Mouse (Mus musculus) intestine, postnatal 0 days (tissue): ENCODE measurements at regions not wholly inside any gene's neighbourhood (a gene's known extent, or its start where the extent isn't known, plus 50 kb on each side); places are given as distances from the start of the nearest gene placed in this dataset.

ENCODE experiments used
- ATAC-seq: fragments of 200-750 bp; cut with Nextera tagmentation; 2 replicates; pipeline ENCODE4 v1.8.0; 2017; ENCODE audit warnings: mild to moderate bottlenecking, moderate TSS enrichment, moderate library complexity
- H3K27ac ChIP-seq: fragments of 300-500 bp; sonication (generic); 2 replicates; pipeline ENCODE4 v1.5.1; 2014; ENCODE audit warnings: mild to moderate bottlenecking, low read depth, low read length, moderate library complexity
- H3K27me3 ChIP-seq: fragments of 300-500 bp; sonication (generic); replicated peaks from 2 replicates; pipeline ENCODE4 v1.6.1; 2014; ENCODE audit warnings: low read length, mixed read lengths; ENCODE audit not compliant: control insufficient read depth, insufficient read depth
- H3K36me3 ChIP-seq: fragments of 300-500 bp; sonication (generic); 2 replicates; pipeline ENCODE4 v1.6.1; 2014; ENCODE audit warnings: mild to moderate bottlenecking, moderate library complexity; ENCODE audit not compliant: control insufficient read depth, insufficient read depth
- H3K4me1 ChIP-seq: fragments of 300-500 bp; sonication (generic); replicated peaks from 2 replicates; pipeline ENCODE4 v1.6.1; 2014; ENCODE audit warnings: antibody characterized with exemption, low read length, mixed read lengths; ENCODE audit not compliant: control insufficient read depth, insufficient read depth
- H3K4me2 ChIP-seq: fragments of 300-500 bp; sonication (generic); replicated peaks from 2 replicates; pipeline ENCODE4 v1.6.1; 2014; ENCODE audit warnings: low read depth, mild to moderate bottlenecking, moderate library complexity
- H3K4me3 ChIP-seq: fragments of 300-500 bp; sonication (generic); 2 replicates; pipeline ENCODE4 v1.5.1; 2014; ENCODE audit warnings: low read depth, low read length
- H3K9ac ChIP-seq: fragments of 300-500 bp; sonication (generic); 2 replicates; pipeline ENCODE4 v1.6.1; 2014; ENCODE audit warnings: mild to moderate bottlenecking, low read depth, low read length
- H3K9me3 ChIP-seq: fragments of 300-500 bp; sonication (generic); 2 replicates; pipeline ENCODE4 v1.6.1; 2016; ENCODE audit warnings: mixed run types; ENCODE audit not compliant: control insufficient read depth
- CTCF ChIP-seq: sonication (generic); IDR thresholded peaks from 2 replicates; pipeline ENCODE4 v1.5.1; 2016; ENCODE audit warnings: low read depth, mild to moderate bottlenecking, control low read depth, antibody characterized with exemption, moderate library complexity
- WGBS: fragments of 180-500 bp; shearing (Covaris S2); extraction: QIAGEN DNeasy Blood & Tissue Kit; methylation state at CpG from one replicate; pipeline ENCODE4 v1.1.7; 2014; 5-methylcytosine and 5-hydroxymethylcytosine counted together

DNA sequence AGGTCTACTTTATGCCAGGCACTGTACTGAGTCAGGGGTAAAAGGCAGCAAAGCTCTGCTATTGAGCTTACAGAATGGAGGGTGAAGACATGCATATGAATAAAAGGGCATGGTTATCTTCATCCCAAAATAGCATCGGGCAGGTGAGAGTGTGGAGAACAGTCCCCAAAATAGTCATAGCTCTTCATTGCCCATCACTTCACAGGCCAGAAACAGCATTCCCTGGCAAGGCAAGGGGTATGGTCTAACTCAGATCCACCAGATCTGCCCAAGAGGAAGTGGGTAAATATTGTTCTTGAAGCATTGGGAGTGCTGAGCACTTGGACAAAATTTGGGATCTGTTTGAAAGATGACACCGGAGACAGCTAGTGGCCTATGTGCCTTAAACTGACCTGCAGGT is 99.1 kb downstream of the Tmem170b start:
- H3K27ac ChIP-seq, result no peak overlapping the region
- 95% methylated on average over 2 of the region's 2 CpGs for WGBS
- no peaks in the 10 kb centered on the region for H3K4me1 ChIP-seq

DNA sequence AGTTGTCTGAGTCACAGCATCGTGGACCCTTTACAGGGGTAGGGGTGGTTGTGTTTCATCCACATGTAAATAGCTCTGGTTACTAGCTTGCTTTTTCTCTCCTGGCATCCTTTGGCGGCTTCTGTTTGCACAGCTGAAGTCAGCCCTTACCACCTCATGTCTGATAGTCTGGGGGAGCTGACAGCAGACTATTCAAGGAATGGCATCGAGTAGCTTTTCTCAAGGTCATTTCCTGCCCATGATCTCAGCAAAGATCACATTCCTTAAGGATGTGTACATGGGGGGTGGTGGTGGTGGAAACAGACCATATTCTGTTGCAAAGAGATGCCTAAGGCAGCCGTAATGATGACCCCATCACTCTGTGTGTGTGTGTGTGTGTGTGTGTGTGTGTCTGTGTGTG is 99.9 kb downstream of the Tmem170b start:
- no peak for ATAC-seq
- 39% methylated on average over 4 of the region's 4 CpGs for WGBS
- H3K27ac ChIP-seq, result no peak overlapping the region
- TF ChIP-seq CTCF, result no peak
- H3K9ac ChIP-seq, result no peak overlapping the region
- no peaks in the 10 kb centered on the region for H3K9me3 ChIP-seq
- H3K27me3 ChIP-seq, result no peaks in the 10 kb centered on the region
- no peak overlapping the region for H3K4me3 ChIP-seq
- H3K36me3 ChIP-seq, result no peaks in the 10 kb centered on the region
- no peak overlapping the region for H3K4me2 ChIP-seq
- no peaks in the 10 kb centered on the region for H3K4me1 ChIP-seq

More for the DNA sequence above, 99.1 kb downstream of the Tmem170b start:
- no peaks in the 10 kb centered on the region for H3K27me3 ChIP-seq
- H3K4me2 ChIP-seq, result no peak overlapping the region
- no peak for ATAC-seq
- no peak overlapping the region for H3K4me3 ChIP-seq
- H3K9ac ChIP-seq, result no peak overlapping the region
- no peaks in the 10 kb centered on the region for H3K9me3 ChIP-seq
- TF ChIP-seq CTCF, result no peak
- H3K36me3 ChIP-seq, result no peaks in the 10 kb centered on the region

DNA sequence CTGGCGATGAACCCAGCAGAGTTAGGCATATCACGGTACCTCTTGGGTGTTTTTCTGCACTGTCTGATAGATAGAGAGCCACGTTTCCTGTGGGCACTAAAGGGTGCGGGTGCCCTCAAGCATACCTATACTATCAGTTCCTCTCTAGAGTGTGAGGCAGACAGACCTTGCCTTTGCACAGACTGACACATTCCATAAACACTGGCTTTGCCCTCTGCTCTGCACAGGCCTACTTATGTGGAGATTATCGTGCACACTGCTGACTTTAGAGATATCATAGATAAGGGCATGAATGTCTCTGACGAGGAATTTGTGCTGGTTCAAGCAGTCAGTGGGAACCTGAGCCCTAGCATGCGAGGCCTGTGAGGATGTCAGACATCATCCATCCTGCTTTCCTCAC is 102.1 kb downstream of the Tmem170b start:
- Histone ChIP-seq H3K27me3 (no peaks in the 10 kb centered on the region), H3K36me3 (no peaks in the 10 kb centered on the region), H3K27ac (no peak overlapping the region), H3K9ac (no peak overlapping the region), H3K9me3 (no peaks in the 10 kb centered on the region), H3K4me3 (no peak overlapping the region), H3K4me1 (no peaks in the 10 kb centered on the region), H3K4me2 (no peak overlapping the region)
- no peak for ATAC-seq
- WGBS, result 54% methylated on average over 7 of the region's 7 CpGs
- TF ChIP-seq CTCF, result no peak

DNA sequence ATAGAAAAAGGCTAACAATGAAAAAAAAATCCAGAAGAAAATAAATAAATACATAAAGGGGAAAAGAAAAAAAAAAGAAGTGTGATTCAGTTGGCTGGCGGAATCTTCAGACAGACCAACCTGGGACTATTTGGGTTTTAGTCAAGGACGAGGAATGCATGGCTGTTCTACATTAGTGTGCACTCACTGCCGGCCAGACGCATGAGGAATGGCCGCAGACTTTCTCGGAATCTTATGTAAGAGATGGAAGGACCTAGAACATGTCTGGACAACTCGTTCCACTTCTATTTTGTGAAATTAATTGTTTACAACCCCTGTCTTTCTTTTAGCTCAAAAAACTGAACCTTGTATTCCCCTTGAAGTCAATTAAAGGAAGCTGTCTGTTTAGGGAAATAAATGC is 103.4 kb downstream of the Tmem170b start:
- H3K9ac ChIP-seq, result no peak overlapping the region
- H3K4me3 ChIP-seq, result no peak overlapping the region
- no peaks in the 10 kb centered on the region for H3K27me3 ChIP-seq
- H3K4me2 ChIP-seq, result no peak overlapping the region
- H3K9me3 ChIP-seq, result no peaks in the 10 kb centered on the region
- ATAC-seq, result no peak
- H3K36me3 ChIP-seq, result no peaks in the 10 kb centered on the region
- no peak for TF ChIP-seq CTCF
- no peaks in the 10 kb centered on the region for H3K4me1 ChIP-seq
- WGBS, result 66% methylated on average over 7 of the region's 7 CpGs
- H3K27ac ChIP-seq, result no peak overlapping the region

DNA sequence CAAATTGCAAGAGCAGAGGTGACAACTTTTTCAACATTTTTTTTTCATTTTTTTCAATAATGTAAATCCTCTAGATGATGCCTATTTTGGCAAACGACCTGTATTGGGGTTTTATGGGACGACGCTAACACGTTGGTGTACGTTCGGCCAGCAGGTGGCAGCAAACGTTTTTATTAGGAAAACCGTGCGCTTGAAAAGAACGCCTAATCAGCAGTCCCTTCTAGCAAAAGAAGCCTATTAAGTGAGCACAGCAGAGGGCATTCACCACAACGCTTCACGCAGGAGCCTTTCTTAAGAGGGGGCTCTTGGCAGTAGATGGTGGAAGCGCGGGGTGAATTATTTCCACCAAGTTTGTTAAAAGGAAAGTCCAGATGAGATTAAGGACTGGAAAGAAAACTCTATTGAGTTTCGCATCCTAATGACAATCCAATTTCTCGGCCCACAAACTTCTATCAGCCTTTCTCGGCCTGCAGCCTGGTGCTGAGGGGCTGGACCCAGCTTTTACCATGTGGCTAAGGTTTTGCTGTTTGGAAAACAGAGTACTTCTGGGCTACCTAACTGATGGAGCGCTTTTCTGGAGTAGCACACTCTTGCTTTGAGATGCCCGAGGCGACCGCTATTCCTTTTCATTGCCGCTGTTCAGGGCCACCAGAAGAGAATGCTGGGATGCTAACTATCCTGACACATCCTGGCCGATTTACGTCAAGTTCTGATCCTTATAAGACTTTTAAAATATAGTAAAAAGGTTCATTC is 103.9 kb downstream of the Tmem170b start:
- WGBS, result 39% methylated on average over 24 of the region's 24 CpGs
- TF ChIP-seq CTCF, result peak; percentile 84
- H3K27ac ChIP-seq, result no peak overlapping the region
- no peaks in the 10 kb centered on the region for H3K4me1 ChIP-seq
- H3K4me2 ChIP-seq, result no peak overlapping the region
- no peaks in the 10 kb centered on the region for H3K27me3 ChIP-seq
- H3K9me3 ChIP-seq, result no peaks in the 10 kb centered on the region
- no peak overlapping the region for H3K4me3 ChIP-seq
- H3K36me3 ChIP-seq, result no peaks in the 10 kb centered on the region
- no peak overlapping the region for H3K9ac ChIP-seq
- no peak for ATAC-seq

DNA sequence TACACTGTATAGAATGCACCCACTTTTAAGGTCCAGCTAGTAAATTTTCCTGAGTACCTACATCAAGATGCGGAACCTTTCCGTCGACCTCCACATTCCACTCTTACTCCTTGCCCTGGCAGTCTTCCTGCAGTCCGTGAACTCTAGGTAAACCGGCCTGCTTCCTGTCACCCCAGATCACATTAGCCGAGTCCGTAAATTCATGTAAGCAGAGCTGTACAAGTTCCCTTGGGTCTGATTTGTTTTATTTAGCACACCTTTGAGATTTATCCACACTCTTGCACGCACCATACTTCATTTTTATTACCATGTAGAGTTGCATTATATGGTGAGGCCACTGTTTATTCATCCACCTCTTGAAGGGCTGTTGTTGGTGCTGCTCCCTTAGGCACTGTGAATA is 106.9 kb downstream of the Tmem170b start:
- WGBS, result 55% methylated on average over 8 of the region's 8 CpGs
- no peak overlapping the region for H3K9ac ChIP-seq
- H3K4me1 ChIP-seq, result no peaks in the 10 kb centered on the region
- no peaks in the 10 kb centered on the region for H3K27me3 ChIP-seq
- TF ChIP-seq CTCF, result no peak
- no peak for ATAC-seq
- no peak overlapping the region for H3K4me3 ChIP-seq
- H3K36me3 ChIP-seq, result no peaks in the 10 kb centered on the region
- no peaks in the 10 kb centered on the region for H3K9me3 ChIP-seq
- H3K27ac ChIP-seq, result no peak overlapping the region
- H3K4me2 ChIP-seq, result no peak overlapping the region
